Mouse (Mus musculus) thymus, postnatal 36 days (tissue): ENCODE measurements around the gene Atp4b.
"Not testable (repeated sequence)": the region's sequence is repeated elsewhere in the genome, so short reads cannot be mapped to it uniquely, and the experiment has no call there.

ENCODE experiments used
- DNase-seq, 2 experiments: peaks; one replicate each; pipeline ENCODE4 v3.0.0; 2022; ENCODE audit warnings: mixed read lengths in 2 of 2

Atp4b gene

DNA sequence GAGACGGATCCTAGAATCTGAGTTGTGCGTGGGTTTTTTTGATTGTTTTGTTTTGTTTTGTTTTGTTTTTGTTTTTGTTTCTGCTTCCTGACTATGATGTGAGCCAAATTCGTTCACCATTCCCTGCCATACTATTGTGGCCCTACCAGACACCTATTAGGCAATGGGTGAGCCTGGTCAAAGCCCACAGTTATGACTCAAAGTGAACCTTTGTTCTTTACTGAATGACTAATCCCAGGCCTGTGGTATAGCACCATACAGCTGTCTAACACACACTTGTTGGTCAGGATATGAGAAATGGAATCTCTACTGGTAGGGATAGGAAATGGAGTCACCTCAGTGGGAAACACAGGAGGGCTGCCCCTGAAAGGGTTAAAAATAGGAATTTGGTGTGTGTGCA is 14.1 kb downstream of the Atp4b start:
- DNase-seq = no peak

DNA sequence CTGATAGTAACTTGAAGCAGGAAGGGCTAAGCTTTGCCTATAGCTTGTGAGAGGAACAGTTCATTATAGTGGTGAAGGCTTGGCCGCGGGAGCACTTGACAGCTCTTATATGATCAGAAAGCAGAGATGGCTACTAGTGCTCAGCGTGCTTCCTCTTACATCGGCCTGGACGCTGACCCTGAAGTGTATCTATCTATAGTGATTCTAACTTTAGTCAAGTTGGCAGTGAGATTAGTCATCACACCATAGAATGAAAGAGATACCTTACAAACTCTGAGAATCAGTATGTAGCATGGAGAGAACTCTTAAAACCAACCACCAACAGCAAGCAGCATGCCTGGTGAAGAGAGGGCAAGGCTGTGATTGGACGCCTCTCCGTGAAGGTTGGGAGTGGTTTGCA is 15.0 kb downstream of the Atp4b start:
- DNase-seq = no peak

DNA sequence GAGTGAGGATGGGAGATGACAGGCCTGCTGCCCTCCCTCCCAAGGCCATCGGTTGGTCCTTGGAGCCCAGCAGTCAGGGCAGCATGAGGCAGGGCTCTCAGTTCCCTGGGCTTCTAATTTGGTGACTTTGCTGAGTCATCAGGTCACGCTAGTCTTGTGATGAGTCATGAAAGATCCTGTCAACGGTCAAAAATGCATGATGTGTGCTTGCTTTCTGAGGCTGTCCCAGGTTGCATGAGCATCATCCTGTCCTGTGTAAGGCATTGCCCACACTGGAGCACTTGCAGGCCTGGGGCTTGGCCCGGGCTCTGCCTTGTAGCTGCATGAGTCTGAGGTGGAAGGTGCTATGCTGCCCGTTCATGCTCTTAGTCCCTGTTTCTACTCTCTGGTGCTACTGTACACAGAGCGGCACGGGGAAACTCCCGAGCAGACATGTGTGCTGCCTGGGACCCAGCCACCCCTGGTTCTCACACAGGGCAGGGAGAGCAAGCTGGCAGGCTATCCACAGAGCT is 23.4 kb downstream of the Atp4b start:
- DNase-seq = no peak

DNA sequence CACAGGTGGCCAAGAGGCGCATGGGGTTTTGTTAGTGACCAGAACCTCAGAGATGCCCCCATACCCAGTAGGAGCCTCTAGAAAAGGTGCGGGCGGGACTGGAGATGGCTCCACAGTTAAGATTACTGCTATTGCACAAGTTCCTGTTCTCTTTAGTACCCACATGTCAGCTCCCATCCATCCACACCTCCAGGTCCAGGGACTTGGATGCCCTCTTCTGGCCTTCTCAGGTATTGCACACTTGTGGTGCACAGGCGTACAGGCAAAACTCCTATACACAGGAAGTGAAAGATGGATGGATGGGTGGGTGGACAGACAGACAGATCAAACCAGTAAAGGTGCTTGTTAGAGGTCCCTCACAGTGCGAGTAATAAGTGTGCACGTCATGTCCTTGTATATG is 34.8 kb downstream of the Atp4b start:
- peak in 1 of 2 experiments; percentile 20 for DNase-seq

DNA sequence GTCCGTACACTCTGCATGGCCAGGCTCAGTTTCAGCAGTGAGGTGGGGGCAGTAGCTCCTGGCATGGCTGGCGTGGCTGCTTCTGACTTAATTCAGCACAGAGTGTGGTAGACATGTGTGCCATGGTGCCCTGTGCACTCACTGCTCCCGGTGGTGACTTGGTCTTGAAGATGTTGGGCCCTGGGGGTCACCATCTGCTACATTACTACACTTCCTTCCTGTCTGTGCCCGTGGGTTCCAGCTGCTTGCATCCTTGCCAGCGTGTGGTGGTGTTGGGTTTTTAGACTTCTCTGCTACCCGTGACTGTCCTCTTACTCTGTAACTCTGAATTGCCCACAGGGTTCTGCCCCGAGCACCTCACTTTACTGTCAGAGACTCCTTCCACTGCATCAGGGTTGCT is 36.4 kb downstream of the Atp4b start:
- no peak for DNase-seq

DNA sequence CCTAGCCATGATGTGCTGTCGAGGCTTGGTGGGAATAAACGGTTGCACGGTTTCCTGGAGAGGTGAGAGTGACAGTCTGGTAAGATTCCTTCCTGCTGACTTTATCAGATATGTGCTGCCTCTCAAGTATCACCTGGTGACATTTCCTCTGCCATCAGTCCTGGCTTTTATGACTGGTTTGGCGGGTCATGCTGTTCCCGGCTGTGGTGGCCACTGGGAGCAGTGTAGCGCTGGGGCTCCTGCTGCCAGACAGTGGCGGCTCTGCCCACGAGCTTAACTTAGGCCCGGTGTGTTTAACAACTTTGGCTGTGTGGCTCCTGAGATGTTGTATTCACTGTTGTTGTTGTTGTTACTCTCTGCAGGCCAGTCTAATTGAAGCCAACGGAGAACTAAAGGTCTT is 39.9 kb downstream of the Atp4b start:
- no peak for DNase-seq

DNA sequence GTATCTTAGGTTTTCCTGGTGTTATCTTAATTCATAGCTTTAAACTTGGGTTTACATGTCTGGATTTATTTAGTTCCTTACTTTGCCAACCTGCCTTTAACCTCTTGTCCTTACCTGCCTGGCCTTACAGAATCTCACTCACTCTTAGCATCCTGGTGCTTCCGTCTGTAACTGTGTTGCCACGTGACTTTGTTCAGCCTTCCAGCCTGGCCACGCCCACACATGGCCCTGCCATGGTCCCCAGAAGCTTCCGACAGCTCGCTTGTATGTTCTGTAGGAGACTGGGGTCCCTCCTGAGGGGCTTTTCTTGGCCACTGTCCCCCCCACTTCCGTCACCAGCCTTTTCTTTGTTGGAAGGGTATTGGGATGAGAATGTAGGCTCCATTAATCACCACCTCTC is 40.4 kb downstream of the Atp4b start:
- DNase-seq = no peak

DNA sequence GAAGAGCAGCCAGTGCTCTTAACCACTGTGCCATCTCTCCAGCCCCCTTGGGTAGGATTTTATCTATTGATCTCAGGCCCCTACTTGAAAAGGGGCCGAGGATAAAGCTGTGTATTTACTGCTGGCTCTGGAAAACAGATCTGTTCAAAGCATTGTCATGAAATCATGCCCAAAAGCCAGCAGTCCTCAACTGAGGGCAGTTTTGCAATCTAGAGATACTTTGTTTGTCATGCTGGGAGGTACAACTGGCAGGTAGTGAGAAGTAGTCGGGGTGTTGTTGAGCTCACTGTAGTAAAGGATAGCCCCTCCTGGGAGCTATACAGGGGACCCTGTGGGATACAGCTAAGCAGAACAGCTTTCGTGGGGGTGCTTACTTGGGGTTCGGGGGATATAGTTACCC is 42.7 kb downstream of the Atp4b start:
- DNase-seq = no peak

DNA sequence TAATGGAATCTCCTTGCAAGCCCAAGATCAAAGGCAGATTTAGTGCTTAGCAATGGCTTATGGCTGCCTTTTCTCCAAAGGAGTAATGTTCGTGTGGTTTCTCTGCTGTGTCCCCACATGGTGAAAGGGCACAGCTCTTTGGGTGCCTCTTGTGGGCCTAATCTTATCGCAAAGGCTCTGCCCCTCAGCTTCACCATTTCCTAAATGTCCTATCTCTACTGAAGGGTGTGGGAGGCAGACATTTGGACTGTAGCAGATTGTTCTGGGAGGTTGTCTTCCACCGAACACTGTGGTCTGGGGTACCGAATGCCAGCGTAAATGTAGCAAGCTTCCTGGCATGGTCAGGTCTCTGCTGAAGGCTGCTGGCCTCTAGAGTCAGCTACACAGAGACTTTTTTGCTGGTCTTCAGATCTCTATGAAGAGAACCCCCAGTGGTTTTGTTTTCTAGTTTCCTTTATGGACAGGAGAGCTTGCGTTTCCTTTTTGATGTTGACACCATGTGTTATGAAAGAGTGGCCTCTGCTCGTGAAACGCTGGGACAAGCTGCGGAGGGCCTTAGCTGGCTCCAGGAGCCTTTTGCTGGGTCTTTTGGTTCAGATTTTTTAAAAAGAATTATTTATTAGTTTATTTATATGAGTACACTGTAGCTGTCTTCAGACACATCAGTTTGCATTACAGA is 43.3 kb downstream of the Atp4b start:
- no peak for DNase-seq

DNA sequence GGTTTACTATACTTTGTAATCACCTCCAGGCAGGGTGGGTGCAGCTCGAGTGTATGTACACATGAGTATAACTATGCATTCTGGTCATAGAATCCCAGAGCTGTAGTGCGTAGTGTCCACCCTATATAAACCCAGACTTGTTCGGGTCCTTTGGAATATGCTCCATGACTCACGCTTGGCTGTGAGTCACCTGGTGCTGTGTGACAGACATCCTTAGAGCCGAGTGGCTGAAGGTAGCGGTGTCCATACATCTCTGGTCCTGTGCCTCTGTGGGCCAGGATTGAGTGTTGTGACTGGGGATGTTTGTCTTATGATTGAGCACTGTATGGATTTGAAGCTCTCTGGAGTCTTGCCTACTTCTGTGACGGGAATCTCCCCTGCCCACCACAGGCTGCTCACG is 44.0 kb downstream of the Atp4b start:
- no peak for DNase-seq

DNA sequence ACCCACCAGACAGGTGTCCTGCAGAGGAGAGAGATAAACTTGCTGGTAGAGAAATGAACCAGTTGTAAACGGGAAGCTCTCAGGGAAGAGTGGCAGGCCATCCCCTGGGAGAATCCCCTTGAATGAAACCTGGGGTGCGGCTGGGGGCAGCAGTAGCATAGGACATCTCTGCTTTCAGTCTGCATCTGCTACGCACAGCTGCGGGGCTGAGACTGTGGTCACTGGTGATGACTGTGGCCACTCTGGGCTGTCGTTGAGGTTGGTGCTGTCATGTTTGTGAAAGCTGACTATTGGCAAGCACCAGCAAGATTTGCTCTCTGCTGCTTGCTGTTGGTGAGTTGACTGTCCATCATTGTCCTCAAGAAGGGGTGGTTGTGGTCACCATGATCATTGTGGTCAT is 45.0 kb downstream of the Atp4b start:
- DNase-seq = no peak

DNA sequence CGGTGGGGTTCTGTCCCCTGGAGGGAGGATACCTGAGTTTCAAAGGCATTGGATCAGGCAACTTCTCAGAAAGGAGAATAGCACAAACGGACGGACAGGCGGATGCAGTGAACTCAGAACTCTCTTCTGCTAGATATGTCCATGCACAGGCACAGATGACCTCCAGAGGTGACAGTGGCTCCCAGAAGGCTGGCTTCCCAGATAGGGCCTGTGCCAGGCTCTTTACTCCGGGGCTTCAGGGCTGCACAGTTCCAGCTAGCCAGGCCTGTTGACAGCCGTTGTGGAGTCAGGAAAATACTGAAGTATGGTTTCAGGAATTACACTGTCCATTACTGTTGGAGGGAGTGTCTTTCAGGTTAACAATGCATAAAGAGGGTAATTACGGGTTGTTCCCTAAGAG is 46.6 kb downstream of the Atp4b start:
- DNase-seq = no peak

DNA sequence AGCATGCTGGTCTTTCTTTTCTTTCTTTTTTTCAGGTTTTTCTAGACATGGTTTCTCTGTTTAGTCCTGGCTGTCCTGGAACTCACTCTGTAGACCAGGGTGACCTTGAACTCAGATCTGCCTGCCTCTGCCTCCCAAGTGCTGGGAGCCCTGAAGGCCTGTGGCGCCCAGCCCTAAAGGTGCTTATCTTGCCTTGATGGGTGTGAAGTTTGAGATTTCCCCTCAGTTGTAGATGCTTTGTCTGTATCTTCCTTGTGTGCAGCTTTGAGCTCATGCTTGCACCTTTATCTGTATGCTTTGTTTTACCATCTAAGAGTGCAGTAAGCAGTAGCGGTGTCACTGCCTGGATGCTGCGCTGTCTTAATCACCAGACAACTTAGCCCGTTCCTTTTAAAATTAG is 53.5 kb downstream of the Atp4b start:
- DNase-seq = no peak

DNA sequence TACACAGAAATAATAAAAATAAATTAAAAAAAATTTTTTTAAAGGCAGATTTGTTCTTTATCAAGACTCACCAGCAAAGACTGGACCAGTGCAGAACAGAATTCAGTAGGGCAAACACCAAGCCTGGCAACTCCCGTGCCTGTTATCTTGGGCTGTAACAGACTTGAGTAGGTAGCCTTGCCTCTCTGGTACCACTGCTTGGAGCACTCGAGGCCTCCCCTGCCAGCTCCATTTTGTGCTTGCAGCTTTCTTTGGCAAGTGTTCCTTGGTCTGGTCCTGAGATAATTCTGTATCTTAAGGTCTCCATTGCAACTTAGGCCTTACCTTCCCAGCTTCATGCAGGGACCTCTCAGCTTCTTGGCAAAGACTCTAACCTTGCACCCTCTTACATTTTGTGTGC is 54.3 kb downstream of the Atp4b start:
- DNase-seq = no peak

DNA sequence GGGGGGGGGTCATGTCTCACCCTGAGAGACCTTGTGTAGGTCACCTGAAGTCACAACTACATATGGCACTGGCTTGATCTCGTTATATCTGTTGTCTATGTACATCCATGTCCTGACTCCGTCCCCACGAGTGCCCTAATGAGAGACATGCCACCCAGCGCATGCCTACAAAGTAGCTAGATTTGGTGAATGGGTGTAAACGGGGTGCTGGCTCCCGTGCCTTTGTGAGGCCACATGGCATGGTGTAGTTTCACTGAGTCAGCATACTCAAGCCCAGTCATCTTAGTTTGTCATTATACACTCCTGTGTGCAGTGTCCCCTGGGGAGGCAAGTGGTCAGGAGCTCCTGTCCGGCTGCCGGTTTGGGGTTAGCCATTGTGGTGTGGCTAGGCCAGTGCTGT is 56.0 kb downstream of the Atp4b start:
- no peak for DNase-seq

DNA sequence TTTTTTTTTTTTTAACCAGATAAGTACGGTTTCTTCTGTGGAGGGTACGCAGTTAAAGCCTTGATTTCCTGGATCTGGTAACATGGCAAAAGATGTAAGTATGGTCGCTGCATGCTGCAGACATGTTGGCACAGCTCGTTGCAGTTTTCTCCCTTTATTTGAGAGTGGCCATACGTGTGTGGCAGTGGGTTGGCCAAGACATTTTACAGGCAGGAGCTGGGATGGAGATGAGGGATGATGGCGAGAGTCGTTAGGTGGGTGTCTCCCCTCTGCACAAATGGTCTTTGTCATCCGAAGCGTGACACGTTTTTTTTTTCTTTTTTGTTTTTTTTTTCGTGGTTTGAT is 57.0 kb downstream of the Atp4b start:
- no peak for DNase-seq

DNA sequence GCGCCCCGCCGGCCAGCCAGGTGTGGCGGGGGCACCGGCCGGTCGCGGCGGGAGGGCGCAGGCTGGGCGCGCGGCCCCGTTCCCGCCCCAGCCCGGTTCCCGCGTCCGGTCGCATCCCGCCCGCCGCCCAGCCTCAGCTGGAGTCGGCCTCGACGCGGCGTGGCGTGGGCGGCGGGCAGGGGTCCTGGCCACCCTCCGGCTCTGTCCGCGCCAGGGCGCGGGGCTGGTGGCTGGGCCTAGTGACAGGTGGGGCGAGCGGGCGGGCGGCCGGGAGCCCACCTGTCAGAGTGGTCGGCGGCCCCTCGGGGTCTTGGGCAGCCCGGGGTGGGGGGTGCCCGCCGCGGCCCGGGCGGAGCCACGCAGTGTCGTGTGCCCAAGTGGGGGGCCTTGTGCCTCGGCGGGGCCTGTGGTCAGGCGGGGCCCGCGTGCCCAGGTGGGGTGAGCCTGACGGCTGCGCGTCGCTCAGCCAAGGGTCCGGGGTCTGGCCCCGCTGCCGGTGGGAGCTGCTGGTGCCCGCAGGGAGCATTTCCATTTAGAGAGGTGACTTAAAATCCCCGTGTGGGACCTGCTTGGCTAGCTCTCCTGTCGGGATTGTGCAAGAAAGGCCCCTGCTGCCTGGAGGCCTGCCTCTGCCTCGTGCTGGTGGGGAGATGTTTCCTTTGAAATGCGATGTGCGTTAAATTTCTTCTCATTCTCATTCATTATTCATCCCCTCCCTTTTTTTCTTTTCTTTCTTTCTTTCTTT is 57.6 kb downstream of the Atp4b start:
- peak; percentile 37 to 64 for DNase-seq

DNA sequence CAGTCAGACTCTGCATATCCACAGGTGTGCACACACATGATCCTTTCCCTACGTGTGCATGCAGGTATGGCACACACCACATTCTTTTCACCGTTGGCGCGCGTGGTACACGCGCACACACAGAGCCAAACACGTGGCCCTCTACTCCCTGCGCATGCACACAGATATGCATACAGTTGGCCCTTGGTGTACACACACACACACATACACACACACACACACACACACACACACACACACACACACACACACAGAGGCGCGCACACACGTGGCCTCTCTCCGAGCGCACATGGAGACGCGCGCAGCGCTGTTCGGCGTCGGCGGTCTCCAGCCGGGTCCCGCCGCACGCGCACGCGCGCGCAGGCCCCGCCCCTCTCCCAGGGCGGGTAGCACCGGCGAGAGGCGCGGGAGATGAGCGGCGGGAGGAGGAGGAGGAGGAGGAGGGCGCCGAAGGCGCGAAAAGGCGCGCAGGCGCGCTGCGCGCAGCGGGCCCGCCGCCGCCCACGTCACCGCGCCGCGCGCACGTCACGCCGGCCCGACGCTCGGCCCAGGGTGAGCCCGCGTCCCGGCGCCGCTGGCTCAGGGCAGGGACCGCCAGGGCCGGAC is 58.3 kb downstream of the Atp4b start, which contains the start of gene Tfdp1:
Gene Tfdp1, plus strand, starts transcription at position 497 of the 606 bp plus-strand sequence.
- peak; percentile 82 to 91 for DNase-seq

DNA sequence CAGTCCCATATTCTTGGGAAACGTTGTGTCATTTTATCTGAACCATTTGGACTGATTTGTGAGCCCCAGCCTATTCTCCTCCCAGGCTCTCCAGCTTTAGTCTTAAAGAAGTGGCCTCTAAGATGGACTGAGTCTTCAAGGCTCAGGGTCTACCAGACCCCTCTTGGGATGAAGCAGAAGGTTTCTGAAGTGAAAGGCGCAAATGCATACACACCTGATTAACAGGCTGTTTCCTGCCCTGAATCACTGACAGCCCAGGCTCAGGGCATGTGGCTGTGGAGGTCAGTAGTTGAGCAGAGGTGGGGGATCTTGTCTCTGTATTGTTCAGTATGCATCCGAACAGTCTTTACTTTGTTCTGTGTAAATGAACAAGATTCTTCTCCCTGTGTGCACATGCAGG is 58.9 kb downstream of the Atp4b start:
- no peak for DNase-seq

DNA sequence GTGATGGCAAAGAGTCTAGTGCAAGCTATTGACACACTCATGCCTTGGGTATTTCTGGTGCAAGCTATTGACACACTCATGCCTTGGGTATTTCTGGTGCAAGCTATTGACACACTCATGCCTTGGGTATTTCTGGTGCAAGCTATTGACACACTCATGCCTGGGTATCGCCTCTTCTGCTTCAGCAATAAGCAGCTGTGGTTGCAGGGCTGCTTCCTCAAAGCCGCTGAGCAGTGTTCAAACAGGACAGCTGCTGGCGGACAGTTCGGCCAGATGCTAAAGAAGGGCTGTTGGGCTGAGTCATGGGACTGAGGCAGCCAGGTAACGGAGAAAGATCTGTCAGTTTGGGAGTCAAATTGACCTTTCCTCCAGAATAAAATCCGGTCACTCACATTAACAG is 59.4 kb downstream of the Atp4b start:
- not testable (repeated sequence) for DNase-seq
